Mouse (Mus musculus) c-Kit-negative CD71-positive TER-119-positive erythroid progenitor cells, embryonic 14.5 days (primary cell): Measurements from ENCODE around the gene Mad1l1.

Source experiments
- DNase-seq: peaks from one replicate; pipeline ENCODE4 v3.0.0-alpha.2; 2013; ENCODE audit warnings: low read depth, low spot score

The Mad1l1 gene

GRCm38 (mm10) chr5:140263754-140264749 is 57.3 kb downstream of the Mad1l1 start:
- DNase-seq, result no peak

GRCm38 (mm10) chr5:140262401-140262800 is 59.0 kb downstream of the Mad1l1 start:
- no peak for DNase-seq

- DNase-seq, result no peak
Observed at GRCm38 (mm10) chr5:140261313-140261712, 60.0 kb downstream of the Mad1l1 start.

GRCm38 (mm10) chr5:140258633-140259032 is 62.7 kb downstream of the Mad1l1 start:
- no peak for DNase-seq

- no peak for DNase-seq
Observed at GRCm38 (mm10) chr5:140258035-140258434, 63.3 kb downstream of the Mad1l1 start.

GRCm38 (mm10) chr5:140257439-140257838 is 63.9 kb downstream of the Mad1l1 start:
- DNase-seq, result no peak

- no peak for DNase-seq
Observed at GRCm38 (mm10) chr5:140256685-140257084, 64.7 kb downstream of the Mad1l1 start.

GRCm38 (mm10) chr5:140255265-140255664 is 66.1 kb downstream of the Mad1l1 start:
- DNase-seq, result no peak

- no peak for DNase-seq
Observed at GRCm38 (mm10) chr5:140254656-140255055, 66.7 kb downstream of the Mad1l1 start.

- no peak for DNase-seq
Observed at GRCm38 (mm10) chr5:140251989-140252388, 69.4 kb downstream of the Mad1l1 start.

GRCm38 (mm10) chr5:140250370-140250769 is 71.0 kb downstream of the Mad1l1 start:
- no peak for DNase-seq

GRCm38 (mm10) chr5:140249359-140250062 is 71.8 kb downstream of the Mad1l1 start:
- no peak for DNase-seq

- DNase-seq, result no peak
Observed at GRCm38 (mm10) chr5:140248101-140248500, 73.3 kb downstream of the Mad1l1 start.

GRCm38 (mm10) chr5:140240235-140240634 is 81.1 kb downstream of the Mad1l1 start:
- no peak for DNase-seq

- DNase-seq, result no peak
Observed at GRCm38 (mm10) chr5:140238880-140239279, 82.5 kb downstream of the Mad1l1 start.

GRCm38 (mm10) chr5:140230818-140231217 is 90.5 kb downstream of the Mad1l1 start:
- no peak for DNase-seq

- DNase-seq, result no peak
Observed at GRCm38 (mm10) chr5:140228306-140228705, 93.0 kb downstream of the Mad1l1 start.

GRCm38 (mm10) chr5:140226871-140227270 is 94.5 kb downstream of the Mad1l1 start:
- no peak for DNase-seq

- DNase-seq, result no peak
Observed at GRCm38 (mm10) chr5:140225881-140226280, 95.5 kb downstream of the Mad1l1 start.

- DNase-seq, result no peak
Observed at GRCm38 (mm10) chr5:140225103-140225502, 96.2 kb downstream of the Mad1l1 start.

- no peak for DNase-seq
Observed at GRCm38 (mm10) chr5:140223070-140224053, 98.0 kb downstream of the Mad1l1 start.
